ENCODE assay signal across 8 mouse cellular contexts in the genomic region with DNA sequence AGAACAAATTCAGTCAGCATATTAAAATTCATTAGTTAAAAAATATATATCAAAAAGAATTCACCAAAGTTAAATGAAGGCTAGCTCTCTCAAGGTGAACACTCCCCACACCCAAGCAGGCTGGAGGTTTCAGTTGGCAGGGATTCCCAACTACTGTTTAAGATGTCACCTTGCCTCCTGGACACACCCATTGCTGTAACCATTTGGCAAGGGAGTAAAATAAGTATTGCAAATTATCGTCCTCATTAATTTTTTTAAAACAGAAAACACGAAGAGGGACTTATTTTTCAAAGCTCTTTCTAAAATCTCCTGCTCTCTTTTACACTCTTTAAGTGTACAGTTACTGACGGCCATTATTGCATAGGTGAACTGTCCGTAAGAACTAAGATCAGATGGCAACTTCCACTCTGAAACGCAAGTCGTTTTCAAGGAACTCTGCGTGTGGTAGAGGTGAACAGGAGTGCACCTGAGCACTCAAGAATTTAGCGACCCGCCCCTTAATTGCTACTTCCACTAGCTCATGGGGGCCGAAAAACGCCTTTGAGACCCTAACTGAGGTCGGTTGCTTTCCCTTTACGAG. TPM values are rescaled to one million over a fixed set of nuclear protein-coding genes. Genes with fewer than 3 reads are reported as not detected.
DNase-seq lines count a peak whose midpoint lies in the region; ATAC-seq and TF ChIP-seq lines count a peak whose summit lies in the region.

No protein-coding gene starts in this region.

- H3K4me1 ChIP-seq in thymus, adult 2 months (replicated peaks; ENCODE audit: control insufficient read depth, insufficient read depth, low read length) = peaks cover 5% of the 10 kb centered on the region
- peaks cover 51% of the 10 kb centered on the region for H3K4me1 ChIP-seq in forebrain, embryonic 10.5 days
- peaks cover 47% of the 10 kb centered on the region for H3K4me1 ChIP-seq in midbrain, embryonic 16.5 days (ENCODE audit: control insufficient read depth, insufficient read depth, low read length)

- peak overlapping the region; percentile 99 for H3K9ac ChIP-seq in midbrain, embryonic 16.5 days (ENCODE audit: low read depth, low read length)

- H3K4me2 ChIP-seq in midbrain, embryonic 16.5 days (ENCODE audit: low read length) = peak overlapping the region; percentile 86

- no peaks in the 10 kb centered on the region for H3K27me3 ChIP-seq in thymus, adult 2 months (ENCODE audit: control insufficient read depth, insufficient read depth, low read length)
- H3K27me3 ChIP-seq in forebrain, embryonic 10.5 days (ENCODE audit: poor library complexity, severe bottlenecking) = no peaks in the 10 kb centered on the region
- H3K27me3 ChIP-seq in midbrain, embryonic 16.5 days (ENCODE audit: control insufficient read depth, insufficient read depth, low read depth, low read length) = no peaks in the 10 kb centered on the region

- TF ChIP-seq POLR2A in thymus, adult 2 months (IDR thresholded peaks at IDR 0.05; ENCODE audit: control insufficient read depth, extremely low read depth, insufficient read depth, low read length, poor library complexity) = no peak

- intact Hi-C loops in left cerebral cortex, postnatal 25 days (cut with DNase I) = loop anchor here (5.0 kb wide), 1 partner anchor 128 kb away; no protein-coding TSS in a partner anchor

- H3K9me3 ChIP-seq in forebrain, embryonic 10.5 days = no peaks in the 10 kb centered on the region
- no peaks in the 10 kb centered on the region for H3K9me3 ChIP-seq in midbrain, embryonic 16.5 days (replicated peaks; ENCODE audit: control insufficient read depth, low read length, poor library complexity, severe bottlenecking)

- TF ChIP-seq CTCF in thymus, adult 2 months (IDR thresholded peaks at IDR 0.05; ENCODE audit: borderline replicate concordance, control insufficient read depth, extremely low read depth, insufficient read depth, low read length, poor library complexity) = no peak

- H3K27ac ChIP-seq in thymus, adult 2 months (ENCODE audit: control insufficient read depth, insufficient read depth, low read length) = peak overlapping the region; percentile 74; the same call in 1 of the 2 replicates
- H3K27ac ChIP-seq in forebrain, embryonic 10.5 days = peak overlapping the region; percentile 100
- H3K27ac ChIP-seq in midbrain, embryonic 16.5 days (ENCODE audit: low read length) = peak overlapping the region; percentile 99

- peak overlapping the region; percentile 74 for H3K4me3 ChIP-seq in thymus, adult 2 months (ENCODE audit: control insufficient read depth, insufficient read depth, low read length)
- H3K4me3 ChIP-seq in forebrain, embryonic 10.5 days = peak overlapping the region; percentile 88
- peak overlapping the region; percentile 97 for H3K4me3 ChIP-seq in midbrain, embryonic 16.5 days (ENCODE audit: low read depth, low read length)

- WGBS in thymus, adult 2 months = under 1% methylated on average over 13 of the region's 13 CpGs
- under 1% methylated on average over 13 of the region's 13 CpGs for WGBS in forebrain, embryonic 10.5 days
- WGBS in large intestine, adult 2 months = under 1% methylated on average over 13 of the region's 13 CpGs
- WGBS in midbrain, embryonic 16.5 days = under 1% methylated on average over 13 of the region's 13 CpGs

- H3K36me3 ChIP-seq in thymus, adult 2 months (ENCODE audit: control insufficient read depth, insufficient read depth, low read length) = peaks cover 5% of the 10 kb centered on the region
- peaks cover 38% of the 10 kb centered on the region for H3K36me3 ChIP-seq in forebrain, embryonic 10.5 days (replicated peaks)
- H3K36me3 ChIP-seq in midbrain, embryonic 16.5 days (ENCODE audit: control insufficient read depth, insufficient read depth, low read length) = no peaks in the 10 kb centered on the region

- no peak for ATAC-seq in midbrain, embryonic 16.5 days

- DNase-seq in thymus, adult 2 months = no peak
- no peak for DNase-seq in thymus, postnatal 4 days
- DNase-seq in forebrain, embryonic 10.5 days (ENCODE audit: extremely low spot score, low spot score) = no peak
- DNase-seq in large intestine, adult 2 months (ENCODE audit: low read depth, low spot score) = peak; percentile 63
- DNase-seq in left cerebral cortex, postnatal 25 days (ENCODE audit: low spot score in 2 of 2) = no peak
- no peak for DNase-seq in cerebellum, adult 9-11 months
- no peak for DNase-seq in layer of hippocampus, postnatal 25 days (ENCODE audit: extremely low spot score in 1 of 2, low spot score in 1 of 2)

RNA-seq across cellular contexts. Expression of gene Calm2, which starts 1.3 kb away (rescaled TPM):
- 57.1 and 57.3 TPM in 2 replicates for polyA plus RNA-seq in thymus, adult 2 months (2012; rRNA removed)
- 1,161 and 1,233 TPM in 2 replicates for polyA plus RNA-seq in forebrain, embryonic 10.5 days (2016; fragmentation: Nextera tagmentation; extraction: Ambion mirVana)
- polyA plus RNA-seq in large intestine, adult 2 months (2012; rRNA removed) = 92.6 and 104 TPM in 2 replicates
- 2,230 and 2,642 TPM in 2 replicates for polyA plus RNA-seq in midbrain, embryonic 16.5 days (2015; fragmentation: Nextera tagmentation; extraction: Ambion mirVana)
- total RNA-seq in left cerebral cortex, postnatal 25 days (2021) = 1,000 to 10,000 TPM; 2,216 to 2,449 TPM
- 1,000 to 10,000 TPM; 2,126 to 2,271 TPM for total RNA-seq in layer of hippocampus, postnatal 25 days (2021)

RNA-seq across cellular contexts. Expression of gene Stpg4, which starts 17.9 kb away (rescaled TPM):
- polyA plus RNA-seq in thymus, adult 2 months (2012; rRNA removed) = 0.24 TPM in 1 of 2 replicates, not detected in the other
- not detected in 2 replicates for polyA plus RNA-seq in forebrain, embryonic 10.5 days (2016; fragmentation: Nextera tagmentation; extraction: Ambion mirVana)
- polyA plus RNA-seq in large intestine, adult 2 months (2012; rRNA removed) = not detected in 2 replicates
- 0.34 TPM in 1 of 2 replicates, not detected in the other for polyA plus RNA-seq in midbrain, embryonic 16.5 days (2015; fragmentation: Nextera tagmentation; extraction: Ambion mirVana)
- under 1 TPM in 1 of 2 experiments, not detected in 1; 0.62 TPM for total RNA-seq in left cerebral cortex, postnatal 25 days (2021)
- total RNA-seq in layer of hippocampus, postnatal 25 days (2021) = not detected

Comparison
In these comparisons a context has a peak if more than half of its experiments do, and no peak if none do; other contexts are left out.
1. RNA of gene Calm2, which starts 1.3 kb away (polyA plus RNA-seq): 2,230 to 2,642 TPM in midbrain, embryonic 16.5 days and 1,161 to 1,233 TPM in forebrain, embryonic 10.5 days; 92.6 to 104 TPM in large intestine, adult 2 months and 57.1 to 57.3 TPM in thymus, adult 2 months; every median in the first group is over 10 times any median in the second.
2. Peak in every context shown above with its lines, with median percentiles within 50 percentile points of each other: H3K27ac ChIP-seq and H3K4me3 ChIP-seq.